Mouse (Mus musculus) ES-CJ7 (cell line): ENCODE results near the gene Nkx6-2.

Source experiments
- DNase-seq: peaks from one replicate; pipeline ENCODE4 v3.0.0; 2011; ENCODE audit warnings: low read depth, low spot score

Gene Nkx6-2

GRCm38 (mm10) chr7:139582595-139582994 is at the start of gene Nkx6-2:
TSS of gene Nkx6-2 (minus strand) at chr7:139582797.
- DNase-seq: peak; percentile 42

- no peak for DNase-seq
Observed at GRCm38 (mm10) chr7:139625156-139625555, 42.6 kb upstream of the Nkx6-2 start.

- no peak for DNase-seq
Observed at GRCm38 (mm10) chr7:139622568-139622967, 40.0 kb upstream of the Nkx6-2 start.

- DNase-seq: peak; percentile 69
Observed at GRCm38 (mm10) chr7:139615767-139616766, 33.5 kb upstream of the Nkx6-2 start.

- no peak for DNase-seq
Observed at GRCm38 (mm10) chr7:139610328-139610727, 27.7 kb upstream of the Nkx6-2 start.

- no peak for DNase-seq
Observed at GRCm38 (mm10) chr7:139595862-139596261, 13.3 kb upstream of the Nkx6-2 start.

GRCm38 (mm10) chr7:139595311-139595710 is 12.7 kb upstream of the Nkx6-2 start:
- DNase-seq: no peak

GRCm38 (mm10) chr7:139591311-139591710 is 8.7 kb upstream of the Nkx6-2 start:
- peak; percentile 69 for DNase-seq

- DNase-seq: peak; percentile 78
Observed at GRCm38 (mm10) chr7:139590302-139590701, 7.7 kb upstream of the Nkx6-2 start.

GRCm38 (mm10) chr7:139587919-139588318 is 5.3 kb upstream of the Nkx6-2 start:
- DNase-seq: no peak

- peak; percentile 48 for DNase-seq
Observed at GRCm38 (mm10) chr7:139585183-139585821, 2.7 kb upstream of the Nkx6-2 start.

GRCm38 (mm10) chr7:139584221-139585175 is 1.9 kb upstream of the Nkx6-2 start:
- peak; percentile 27 for DNase-seq

- no peak for DNase-seq
Observed at GRCm38 (mm10) chr7:139583094-139583737, 619 bp upstream of the Nkx6-2 start.

GRCm38 (mm10) chr7:139581801-139582571 is 611 bp downstream of the Nkx6-2 start:
- DNase-seq: peak; percentile 35

GRCm38 (mm10) chr7:139580851-139581775 is 1.5 kb downstream of the Nkx6-2 start:
- DNase-seq: peak; percentile 59

- DNase-seq: peak; percentile 48
Observed at GRCm38 (mm10) chr7:139579261-139579905, 3.2 kb downstream of the Nkx6-2 start.

- no peak for DNase-seq
Observed at GRCm38 (mm10) chr7:139576064-139576686, 6.4 kb downstream of the Nkx6-2 start.

GRCm38 (mm10) chr7:139572665-139573064 is 9.9 kb downstream of the Nkx6-2 start:
- DNase-seq: no peak
